Mouse (Mus musculus) heart, embryonic 11.5 days (tissue): ENCODE data around the gene Grwd1. TPM values are rescaled to one million over a fixed set of nuclear protein-coding genes. Genes with fewer than 3 reads are reported as not detected.
A peak's percentile ranks its signal among the peaks of the same experiment; 100 is the strongest.

Experiments used
- ATAC-seq: fragments of 200-750 bp; cut with Nextera tagmentation; replicated peaks from 2 replicates; pipeline ENCODE4 v1.8.0; 2017; ENCODE audit warnings: moderate library complexity; ENCODE audit not compliant: insufficient number of reproducible peaks, low FRiP score, low TSS enrichment
- H3K27ac ChIP-seq: fragments of 300-500 bp; sonication (generic); 2 replicates; pipeline ENCODE4 v1.5.1; 2014; ENCODE audit warnings: mild to moderate bottlenecking, low read depth, low read length
- H3K27me3 ChIP-seq: fragments of 300-500 bp; sonication (generic); 2 replicates; pipeline ENCODE4 v1.6.1; 2014; ENCODE audit warnings: mild to moderate bottlenecking, low read length, mixed read lengths; ENCODE audit not compliant: control insufficient read depth, insufficient read depth
- H3K36me3 ChIP-seq: fragments of 300-500 bp; sonication (generic); 2 replicates; pipeline ENCODE4 v1.6.1; 2014; ENCODE audit warnings: mild to moderate bottlenecking, low read length, moderate library complexity, mixed read lengths; ENCODE audit not compliant: control insufficient read depth, insufficient read depth
- H3K4me1 ChIP-seq: fragments of 300-500 bp; sonication (generic); 2 replicates; pipeline ENCODE4 v1.6.1; 2014; ENCODE audit warnings: low read length; ENCODE audit not compliant: control insufficient read depth, insufficient read depth
- H3K4me2 ChIP-seq: fragments of 300-500 bp; sonication (generic); 2 replicates; pipeline ENCODE4 v1.6.1; 2014; ENCODE audit warnings: mild to moderate bottlenecking, moderate library complexity
- H3K4me3 ChIP-seq: fragments of 300-500 bp; sonication (generic); 2 replicates; pipeline ENCODE4 v1.5.1; 2014; ENCODE audit warnings: low read depth, low read length
- H3K9ac ChIP-seq: fragments of 300-500 bp; sonication (generic); 2 replicates; pipeline ENCODE4 v1.6.1; 2014; ENCODE audit warnings: mild to moderate bottlenecking, low read depth, low read length, moderate library complexity
- H3K9me3 ChIP-seq: fragments of 300-500 bp; sonication (generic); replicated peaks from 2 replicates; pipeline ENCODE4 v1.6.1; 2016; ENCODE audit warnings: low read length; ENCODE audit not compliant: control insufficient read depth
- WGBS: fragments of 180-500 bp; shearing (Covaris S2); extraction: QIAGEN DNeasy Blood & Tissue Kit; methylation state at CpG from one replicate; pipeline ENCODE4 v1.1.7; 2014; ENCODE audit not compliant: insufficient replicate concordance; 5-methylcytosine and 5-hydroxymethylcytosine counted together
- polyA plus RNA-seq: library from polyadenylated mRNA; unstranded; fragments of >200 nt; fragmentation: Nextera tagmentation; extraction: Ambion mirVana; gene quantifications from 2 replicates; pipeline ENCODE4 v1.2.1, GENCODE M21; 2014

The Grwd1 gene
- polyA plus RNA-seq, 1 experiment from 2014 or later, result 48.7 TPM

GRCm38 (mm10) chr7:45779081-45779641 is 51.6 kb downstream of the Grwd1 start:
- Histone ChIP-seq H3K4me1 (no peaks in the 10 kb centered on the region), H3K4me3 (no peak overlapping the region), H3K36me3 (no peaks in the 10 kb centered on the region), H3K27me3 (peaks cover 36% of the 10 kb centered on the region), H3K9ac (0 out of 2 replicates have a peak overlapping the region, but pooled peaks have one; percentile 0), H3K4me2 (peak overlapping the region; percentile 48), H3K9me3 (no peaks in the 10 kb centered on the region), H3K27ac (no peak overlapping the region)
- 20% methylated on average over 22 of the region's 22 CpGs for WGBS
- ATAC-seq, result no peak

DNA sequence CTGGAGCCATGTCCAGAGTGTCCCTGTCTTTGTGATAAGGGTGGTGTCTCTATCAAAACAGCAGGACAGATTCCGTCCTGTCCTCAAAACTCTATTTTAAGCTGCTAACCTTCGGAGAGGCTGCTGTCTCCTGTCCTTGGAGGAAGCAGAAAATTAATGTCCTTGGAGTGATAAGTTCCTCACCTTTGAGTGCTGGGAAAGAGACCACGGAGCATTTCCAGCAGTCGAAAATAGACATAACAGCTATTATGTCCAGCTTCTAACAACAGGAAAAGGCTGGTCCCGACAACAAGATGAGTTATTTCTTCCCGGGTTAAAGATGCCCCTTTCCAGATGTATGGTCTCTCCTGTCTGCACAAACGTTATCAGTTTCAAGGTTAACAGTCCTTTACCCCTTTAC is 55.5 kb downstream of the Grwd1 start:
- no peaks in the 10 kb centered on the region for H3K4me1 ChIP-seq
- H3K4me3 ChIP-seq, result no peak overlapping the region
- no peak for ATAC-seq
- no peak overlapping the region for H3K9ac ChIP-seq
- peaks cover 15% of the 10 kb centered on the region for H3K27me3 ChIP-seq
- no peaks in the 10 kb centered on the region for H3K9me3 ChIP-seq
- no peak overlapping the region for H3K4me2 ChIP-seq
- no peaks in the 10 kb centered on the region for H3K36me3 ChIP-seq
- no peak overlapping the region for H3K27ac ChIP-seq
- 69% methylated on average over 7 of the region's 7 CpGs for WGBS

Other genes with a start within 250 kb of the Grwd1 start
- gene Fgf21, start 215.5 kb downstream of the Grwd1 start, polyA plus RNA-seq, result not detected in 2 replicates
- gene Fut1, start 213.7 kb downstream of the Grwd1 start, polyA plus RNA-seq, result not detected in 2 replicates
- gene Izumo1, start 209.1 kb downstream of the Grwd1 start, polyA plus RNA-seq, result 0.34 and 0.35 TPM in 2 replicates
- 13.9 and 14.5 TPM in 2 replicates for gene Rasip1, start 203.5 kb downstream of the Grwd1 start, polyA plus RNA-seq
- gene Mamstr, start 191.0 kb downstream of the Grwd1 start, polyA plus RNA-seq, result 3.4 and 4.0 TPM in 2 replicates
- gene Fut2, start 164.6 kb downstream of the Grwd1 start, polyA plus RNA-seq, result 0.56 and 1.0 TPM in 2 replicates
- not detected in 2 replicates for gene Ntn5, start 146.9 kb downstream of the Grwd1 start, polyA plus RNA-seq
- gene Sec1, start 136.5 kb downstream of the Grwd1 start, polyA plus RNA-seq, result 0.24 and 0.99 TPM in 2 replicates
- gene Car11, start 131.1 kb downstream of the Grwd1 start, polyA plus RNA-seq, result 3.3 and 5.5 TPM in 2 replicates
- gene Dbp, start 125.9 kb downstream of the Grwd1 start, polyA plus RNA-seq, result 3.3 and 3.5 TPM in 2 replicates
- gene Rpl18, start 115.5 kb downstream of the Grwd1 start, polyA plus RNA-seq, result 764 and 836 TPM in 2 replicates
- 13.2 and 17.3 TPM in 2 replicates for gene Sphk2, start 112.9 kb downstream of the Grwd1 start, polyA plus RNA-seq
- gene Fam83e, start 109.7 kb downstream of the Grwd1 start, polyA plus RNA-seq, result 0.58 and 0.67 TPM in 2 replicates
- gene Spaca4, start 105.1 kb downstream of the Grwd1 start, polyA plus RNA-seq, result not detected in 2 replicates
- 0.41 and 1.1 TPM in 2 replicates for gene Lmtk3, start 47.2 kb downstream of the Grwd1 start, polyA plus RNA-seq
- 0.27 and 0.33 TPM in 2 replicates for gene Sult2b1, start 46.3 kb downstream of the Grwd1 start, polyA plus RNA-seq
- 89.7 and 104 TPM in 2 replicates for gene Cyth2, start 16.4 kb downstream of the Grwd1 start, polyA plus RNA-seq
- 0.39 and 1.0 TPM in 2 replicates for gene Kcnj14, start 6.2 kb downstream of the Grwd1 start, polyA plus RNA-seq
- 76.0 and 115 TPM in 2 replicates for gene Kdelr1, start 41.8 kb upstream of the Grwd1 start, polyA plus RNA-seq
- 0.11 TPM in 2 replicates for gene Grin2d, start 47.4 kb upstream of the Grwd1 start, polyA plus RNA-seq
- 0.54 and 1.3 TPM in 2 replicates for gene Syngr4, start 65.8 kb upstream of the Grwd1 start, polyA plus RNA-seq
- 5.5 and 5.8 TPM in 2 replicates for gene Tmem143, start 66.0 kb upstream of the Grwd1 start, polyA plus RNA-seq
- gene Emp3, start 90.5 kb upstream of the Grwd1 start, polyA plus RNA-seq, result 62.4 and 65.3 TPM in 2 replicates
- 2.0 and 3.4 TPM in 2 replicates for gene Ccdc114, start 93.1 kb upstream of the Grwd1 start, polyA plus RNA-seq
- gene Abcc6, start 199.4 kb upstream of the Grwd1 start, polyA plus RNA-seq, result 0.04 TPM in 2 replicates
- 19.2 and 20.8 TPM in 2 replicates for gene Nomo1, start 202.8 kb upstream of the Grwd1 start, polyA plus RNA-seq